Mouse (Mus musculus) lung, embryonic 16.5 days (tissue): Measurements from ENCODE around the gene Ankrd22. TPM values are rescaled to one million over a fixed set of nuclear protein-coding genes. Genes with fewer than 3 reads are reported as not detected.

Source experiments
- polyA plus RNA-seq: library from polyadenylated mRNA; unstranded; fragments of >200 nt; fragmentation: Nextera tagmentation; extraction: Ambion mirVana; gene quantifications from 2 replicates; pipeline ENCODE4 v1.2.1, GENCODE M21; 2015

The Ankrd22 gene
- polyA plus RNA-seq, 1 experiment from 2014 or later, result 0.15 TPM

Other genes with a start within 250 kb of the Ankrd22 start
- gene Lipf, start 204.9 kb downstream of the Ankrd22 start, polyA plus RNA-seq, result not detected in 2 replicates
- gene Lipk, start 157.8 kb downstream of the Ankrd22 start, polyA plus RNA-seq, result 0.13 TPM in 1 of 2 replicates, not detected in the other
- not detected in 2 replicates for gene Lipn, start 98.7 kb downstream of the Ankrd22 start, polyA plus RNA-seq
- 0.09 and 0.10 TPM in 2 replicates for gene Lipm, start 65.1 kb downstream of the Ankrd22 start, polyA plus RNA-seq
- 10.3 and 11.9 TPM in 2 replicates for gene Stambpl1, start 26.2 kb upstream of the Ankrd22 start, polyA plus RNA-seq
- 653 and 737 TPM in 2 replicates for gene Acta2, start 89.5 kb upstream of the Ankrd22 start, polyA plus RNA-seq
- 14.2 and 18.1 TPM in 2 replicates for gene Fas, start 124.6 kb upstream of the Ankrd22 start, polyA plus RNA-seq